Mouse (Mus musculus): ENCODE results near the gene Dnah6. TPM values are rescaled to one million over a fixed set of nuclear protein-coding genes. Genes with fewer than 3 reads are reported as not detected.
A peak's percentile ranks its signal among the peaks of the same experiment; 100 is the strongest.

Dnah6 gene
- polyA plus RNA-seq (2011; ENCODE audit: insufficient read length, low read depth, missing spikeins): not detected in 2 replicates

GRCm38 (mm10) chr6:73221189-73221957, at the start of gene Dnah6:
Gene Dnah6, minus strand, starts transcription at chr6:73221651.
- 0 out of 2 replicates have a peak, but pooled peaks cover 3% of the 10 kb centered on the region for H3K4me1 ChIP-seq (ENCODE audit: control insufficient read depth, insufficient read depth, low read length)
- TF ChIP-seq POLR2A (IDR thresholded peaks at IDR 0.05; ENCODE audit: low read depth, low read length): no peak
- TF ChIP-seq CTCF (IDR thresholded peaks at IDR 0.05; ENCODE audit: borderline replicate concordance, insufficient read depth, low read length): no peak
- 0 out of 2 replicates have a peak within 1 kb of the TSS, but pooled peaks have one; percentile 37 for H3K27ac ChIP-seq (ENCODE audit: insufficient read depth, low read length)
- 0 out of 2 replicates have a peak within 1 kb of the TSS, but pooled peaks have one; percentile 8 for H3K4me3 ChIP-seq (ENCODE audit: insufficient read depth, low read length)

DNA sequence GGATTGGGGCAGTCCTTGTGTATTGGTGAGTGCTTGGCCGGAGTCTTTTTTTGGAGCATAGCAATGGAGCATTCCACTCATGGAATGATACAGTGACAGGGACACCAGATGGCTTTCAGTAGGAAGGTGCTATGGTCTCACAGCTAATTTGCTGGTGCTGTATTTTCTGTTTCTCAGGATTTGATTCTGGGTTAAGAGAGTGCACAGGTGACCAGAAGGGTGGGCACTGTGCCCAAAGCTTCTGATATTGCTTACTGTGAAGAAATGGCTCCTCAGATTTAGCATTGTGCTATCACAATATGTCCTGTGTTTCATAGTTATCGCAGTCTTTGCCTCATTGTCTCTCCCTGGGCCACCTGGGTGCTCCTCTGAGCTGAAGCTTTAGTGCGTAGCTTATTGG, 47.9 kb upstream of the Dnah6 start:
- H3K4me3 ChIP-seq (ENCODE audit: insufficient read depth, low read length): no peak overlapping the region
- H3K4me1 ChIP-seq (ENCODE audit: control insufficient read depth, insufficient read depth, low read length): 0 out of 2 replicates have a peak, but pooled peaks cover 2% of the 10 kb centered on the region
- H3K27ac ChIP-seq (ENCODE audit: insufficient read depth, low read length): no peak overlapping the region
- TF ChIP-seq POLR2A (IDR thresholded peaks at IDR 0.05; ENCODE audit: low read depth, low read length) (no peak), CTCF (IDR thresholded peaks at IDR 0.05; ENCODE audit: borderline replicate concordance, insufficient read depth, low read length) (no peak)

GRCm38 (mm10) chr6:73267738-73268311, 46.4 kb upstream of the Dnah6 start:
- Histone ChIP-seq H3K4me1 (ENCODE audit: control insufficient read depth, insufficient read depth, low read length) (0 out of 2 replicates have a peak, but pooled peaks cover 2% of the 10 kb centered on the region), H3K27ac (ENCODE audit: insufficient read depth, low read length) (no peak overlapping the region), H3K4me3 (ENCODE audit: insufficient read depth, low read length) (no peak overlapping the region)
- TF ChIP-seq CTCF (IDR thresholded peaks at IDR 0.05; ENCODE audit: borderline replicate concordance, insufficient read depth, low read length) (no peak), POLR2A (IDR thresholded peaks at IDR 0.05; ENCODE audit: low read depth, low read length) (no peak)

- H3K4me1 ChIP-seq (ENCODE audit: control insufficient read depth, insufficient read depth, low read length): 0 out of 2 replicates have a peak, but pooled peaks cover 2% of the 10 kb centered on the region
- no peak overlapping the region for H3K27ac ChIP-seq (ENCODE audit: insufficient read depth, low read length)
- TF ChIP-seq POLR2A (IDR thresholded peaks at IDR 0.05; ENCODE audit: low read depth, low read length): no peak
- TF ChIP-seq CTCF (IDR thresholded peaks at IDR 0.05; ENCODE audit: borderline replicate concordance, insufficient read depth, low read length): no peak
- H3K4me3 ChIP-seq (ENCODE audit: insufficient read depth, low read length): no peak overlapping the region
Measured at GRCm38 (mm10) chr6:73264801-73265200, 43.4 kb upstream of the Dnah6 start.

GRCm38 (mm10) chr6:73260110-73260509, 38.7 kb upstream of the Dnah6 start:
- Histone ChIP-seq H3K27ac (ENCODE audit: insufficient read depth, low read length) (no peak overlapping the region), H3K4me3 (ENCODE audit: insufficient read depth, low read length) (no peak overlapping the region), H3K4me1 (ENCODE audit: control insufficient read depth, insufficient read depth, low read length) (no peaks in the 10 kb centered on the region)
- no peak for TF ChIP-seq CTCF (IDR thresholded peaks at IDR 0.05; ENCODE audit: borderline replicate concordance, insufficient read depth, low read length)
- no peak for TF ChIP-seq POLR2A (IDR thresholded peaks at IDR 0.05; ENCODE audit: low read depth, low read length)

DNA sequence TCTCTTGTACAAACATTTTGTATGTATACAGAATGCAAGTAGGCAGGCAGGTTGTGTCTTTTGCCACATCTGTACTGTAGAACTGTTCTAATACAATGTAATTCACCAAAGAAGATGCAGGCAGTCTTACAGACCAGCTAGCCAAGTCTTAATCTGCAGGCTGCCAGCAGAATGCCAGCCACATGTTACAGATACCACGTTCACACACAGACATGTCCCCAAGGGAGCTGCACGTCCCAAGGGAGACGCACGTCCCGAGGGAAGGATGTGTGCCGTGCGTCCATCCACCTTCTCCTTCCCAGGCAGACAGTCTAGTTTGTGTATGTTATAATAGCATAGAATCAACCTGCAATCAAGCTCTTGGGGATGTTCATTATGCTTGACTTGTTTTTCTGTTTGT, 35.6 kb upstream of the Dnah6 start:
- no peaks in the 10 kb centered on the region for H3K4me1 ChIP-seq (ENCODE audit: control insufficient read depth, insufficient read depth, low read length)
- TF ChIP-seq POLR2A (IDR thresholded peaks at IDR 0.05; ENCODE audit: low read depth, low read length) (no peak), CTCF (IDR thresholded peaks at IDR 0.05; ENCODE audit: borderline replicate concordance, insufficient read depth, low read length) (no peak)
- H3K4me3 ChIP-seq (ENCODE audit: insufficient read depth, low read length): no peak overlapping the region
- H3K27ac ChIP-seq (ENCODE audit: insufficient read depth, low read length): no peak overlapping the region

- TF ChIP-seq POLR2A (IDR thresholded peaks at IDR 0.05; ENCODE audit: low read depth, low read length) (no peak), CTCF (IDR thresholded peaks at IDR 0.05; ENCODE audit: borderline replicate concordance, insufficient read depth, low read length) (no peak)
- H3K4me3 ChIP-seq (ENCODE audit: insufficient read depth, low read length): no peak overlapping the region
- H3K27ac ChIP-seq (ENCODE audit: insufficient read depth, low read length): no peak overlapping the region
- H3K4me1 ChIP-seq (ENCODE audit: control insufficient read depth, insufficient read depth, low read length): peaks cover 4% of the 10 kb centered on the region; the same call in 1 of the 2 replicates
Measured at GRCm38 (mm10) chr6:73254307-73255228, 33.1 kb upstream of the Dnah6 start.

- TF ChIP-seq POLR2A (IDR thresholded peaks at IDR 0.05; ENCODE audit: low read depth, low read length) (no peak), CTCF (IDR thresholded peaks at IDR 0.05; ENCODE audit: borderline replicate concordance, insufficient read depth, low read length) (no peak)
- Histone ChIP-seq H3K27ac (ENCODE audit: insufficient read depth, low read length) (no peak overlapping the region), H3K4me3 (ENCODE audit: insufficient read depth, low read length) (no peak overlapping the region), H3K4me1 (ENCODE audit: control insufficient read depth, insufficient read depth, low read length) (peaks cover 4% of the 10 kb centered on the region; the same call in 1 of the 2 replicates)
Measured at GRCm38 (mm10) chr6:73253584-73253983, 32.1 kb upstream of the Dnah6 start.

DNA sequence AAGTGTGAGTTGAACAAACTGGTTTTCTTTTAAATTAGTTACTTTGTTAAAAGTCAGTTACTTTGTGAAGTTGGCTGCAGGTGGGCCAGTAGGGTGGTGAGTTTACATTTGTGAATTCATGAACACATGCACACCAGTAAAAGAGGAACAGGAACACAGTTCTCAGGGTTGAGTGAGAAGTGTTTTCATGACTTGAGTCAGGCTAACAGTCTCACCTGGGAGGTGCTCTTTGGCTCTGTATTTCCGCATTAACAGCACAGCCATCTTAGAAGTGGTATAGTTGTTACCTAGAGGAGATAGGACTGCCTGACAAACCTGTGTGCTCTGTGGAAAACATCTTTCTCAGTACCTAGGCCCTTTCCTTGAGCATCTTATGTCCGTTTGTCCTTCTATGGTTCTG, 31.6 kb upstream of the Dnah6 start:
- Histone ChIP-seq H3K4me1 (ENCODE audit: control insufficient read depth, insufficient read depth, low read length) (peaks cover 4% of the 10 kb centered on the region; the same call in 1 of the 2 replicates), H3K27ac (ENCODE audit: insufficient read depth, low read length) (no peak overlapping the region), H3K4me3 (ENCODE audit: insufficient read depth, low read length) (no peak overlapping the region)
- TF ChIP-seq POLR2A (IDR thresholded peaks at IDR 0.05; ENCODE audit: low read depth, low read length) (no peak), CTCF (IDR thresholded peaks at IDR 0.05; ENCODE audit: borderline replicate concordance, insufficient read depth, low read length) (no peak)

Measured in embryonic fibroblast, embryonic 13.5 days (primary cell).